Mouse (Mus musculus): Measurements from ENCODE around the gene Gm6040. TPM values are rescaled to one million over a fixed set of nuclear protein-coding genes. Genes with fewer than 3 reads are reported as not detected.

The Gm6040 gene
- not detected in 2 replicates for polyA plus RNA-seq (2015; fragmentation: Nextera tagmentation; extraction: Ambion mirVana)

DNA sequence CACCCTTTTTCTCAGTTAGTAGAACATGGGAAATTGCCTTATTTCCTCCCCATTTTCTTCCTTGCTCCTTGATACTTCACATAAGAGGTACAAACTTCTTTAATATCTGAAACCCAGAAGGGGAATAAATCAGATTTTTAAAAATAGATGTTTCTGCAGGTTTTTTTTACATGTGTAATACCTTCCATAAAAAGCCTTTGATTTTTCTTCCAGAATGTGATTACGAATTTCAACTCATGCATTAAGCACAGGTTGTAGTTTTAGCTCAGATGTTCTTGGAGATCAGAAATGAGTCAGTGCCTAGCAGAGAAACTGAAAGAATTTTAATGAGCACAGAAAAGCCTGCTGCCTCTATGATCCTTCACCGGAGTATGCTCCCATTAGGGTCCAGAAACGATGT lies at the start of gene Gm6040:
TSS of gene Gm6040 (minus strand) at position 101 of the 400 bp plus-strand sequence.
- 73% methylated on average over 3 of the region's 3 CpGs for WGBS
- no peak within 1 kb of the TSS for H3K9ac ChIP-seq (ENCODE audit: low read length)
- TF ChIP-seq CTCF (IDR thresholded peaks at IDR 0.05; ENCODE audit: low read depth): no peak
- TF ChIP-seq EP300 (optimal IDR thresholded peaks at IDR 0.05): no peak
- ATAC-seq (ENCODE audit: low FRiP score, low TSS enrichment) (no peak), DNase-seq (ENCODE audit: low spot score) (no peak)
- H3K36me3 ChIP-seq (ENCODE audit: control insufficient read depth, insufficient read depth, low read length): no peaks in the 10 kb centered on the region
- H3K9me3 ChIP-seq (ENCODE audit: control insufficient read depth, low read length): no peaks in the 10 kb centered on the region
- no peak within 1 kb of the TSS for H3K4me2 ChIP-seq (replicated peaks; ENCODE audit: low read depth)
- H3K27me3 ChIP-seq (ENCODE audit: control insufficient read depth, insufficient read depth, low read length): no peaks in the 10 kb centered on the region
- H3K4me1 ChIP-seq (replicated peaks; ENCODE audit: control insufficient read depth, insufficient read depth): no peaks in the 10 kb centered on the region
- no peak within 1 kb of the TSS for H3K4me3 ChIP-seq (ENCODE audit: low read depth, low read length)
- H3K27ac ChIP-seq (replicated peaks): no peak within 1 kb of the TSS

DNA sequence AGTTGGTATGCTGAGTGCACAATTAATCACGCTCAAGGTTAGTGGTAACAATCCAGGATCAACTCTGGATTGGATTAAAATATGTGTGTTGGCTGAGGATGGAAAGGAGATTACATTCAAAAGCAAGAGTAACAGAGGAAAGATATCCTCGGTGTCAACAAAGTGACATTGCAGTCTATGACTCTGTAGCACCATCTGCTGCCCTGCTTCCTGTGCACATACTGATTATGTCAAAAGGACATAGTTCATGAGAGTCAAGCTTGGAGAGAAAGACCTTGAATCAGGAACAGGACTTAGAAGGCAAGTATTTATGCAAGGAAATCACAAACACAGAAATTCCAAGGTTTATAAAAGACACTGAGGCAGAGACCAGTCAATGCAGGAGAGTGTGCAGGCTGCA lies 42.7 kb upstream of the Gm6040 start:
- H3K4me2 ChIP-seq (replicated peaks; ENCODE audit: low read depth): no peak overlapping the region
- H3K27me3 ChIP-seq (ENCODE audit: control insufficient read depth, insufficient read depth, low read length): no peaks in the 10 kb centered on the region
- H3K36me3 ChIP-seq (ENCODE audit: control insufficient read depth, insufficient read depth, low read length): no peaks in the 10 kb centered on the region
- WGBS: 89% methylated on average over 2 of the region's 2 CpGs
- H3K4me1 ChIP-seq (replicated peaks; ENCODE audit: control insufficient read depth, insufficient read depth): no peaks in the 10 kb centered on the region
- DNase-seq (ENCODE audit: low spot score) (no peak), ATAC-seq (ENCODE audit: low FRiP score, low TSS enrichment) (no peak)
- TF ChIP-seq EP300 (optimal IDR thresholded peaks at IDR 0.05) (no peak), CTCF (IDR thresholded peaks at IDR 0.05; ENCODE audit: low read depth) (no peak)
- H3K9me3 ChIP-seq (ENCODE audit: control insufficient read depth, low read length): no peaks in the 10 kb centered on the region
- no peak overlapping the region for H3K4me3 ChIP-seq (ENCODE audit: low read depth, low read length)
- H3K27ac ChIP-seq (replicated peaks): no peak overlapping the region
- no peak overlapping the region for H3K9ac ChIP-seq (ENCODE audit: low read length)

DNA sequence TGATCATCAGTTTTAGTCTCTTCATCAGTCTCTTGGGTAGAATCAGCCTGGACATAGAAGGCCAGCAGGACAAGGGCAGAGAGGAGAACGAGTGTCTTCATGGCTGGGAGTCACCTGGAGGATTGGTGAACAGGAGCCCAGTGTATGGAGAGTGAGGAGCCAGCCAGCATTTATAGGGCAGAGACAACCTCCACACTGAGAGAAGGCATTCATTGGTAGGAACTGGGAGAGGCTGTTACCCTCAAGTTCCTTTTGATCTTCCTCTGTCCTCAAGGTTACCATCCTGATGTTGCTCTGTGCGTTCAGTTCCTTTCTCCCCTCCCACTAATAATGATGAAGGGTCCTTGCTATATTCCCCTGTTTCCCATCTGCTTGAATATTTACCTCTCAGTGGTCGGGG lies 22.7 kb upstream of the Gm6040 start, which contains the start of gene AY761185:
TSS of gene AY761185 (minus strand) at position 101 of the 400 bp plus-strand sequence.
- WGBS: 70% methylated on average over 3 of the region's 3 CpGs

DNA sequence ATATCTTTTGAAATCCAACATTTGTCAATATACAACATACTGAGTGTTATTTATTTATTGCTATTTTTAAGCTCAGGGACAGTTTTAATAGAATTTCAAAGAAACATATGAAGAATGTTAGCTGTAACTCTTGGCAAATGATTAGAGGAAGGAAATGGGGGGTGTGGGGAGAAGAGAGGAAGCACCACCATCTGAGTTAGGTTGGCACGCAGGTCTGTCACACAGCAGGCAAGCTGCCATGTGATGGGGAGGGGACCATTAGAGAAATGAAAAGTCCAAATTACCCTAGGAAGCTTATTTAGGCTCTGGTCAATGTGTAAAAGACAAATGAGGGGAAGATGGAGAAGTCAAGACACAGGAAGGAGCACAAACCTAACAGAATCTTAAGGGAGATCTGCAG lies 9.6 kb downstream of the Gm6040 start:
- 76% methylated on average over 1 of the region's 1 CpGs for WGBS
- Histone ChIP-seq H3K36me3 (ENCODE audit: control insufficient read depth, insufficient read depth, low read length) (no peaks in the 10 kb centered on the region), H3K27me3 (ENCODE audit: control insufficient read depth, insufficient read depth, low read length) (no peaks in the 10 kb centered on the region), H3K4me2 (replicated peaks; ENCODE audit: low read depth) (no peak overlapping the region), H3K27ac (replicated peaks) (no peak overlapping the region), H3K9me3 (ENCODE audit: control insufficient read depth, low read length) (no peaks in the 10 kb centered on the region), H3K9ac (ENCODE audit: low read length) (no peak overlapping the region), H3K4me3 (ENCODE audit: low read depth, low read length) (no peak overlapping the region), H3K4me1 (replicated peaks; ENCODE audit: control insufficient read depth, insufficient read depth) (no peaks in the 10 kb centered on the region)
- DNase-seq (ENCODE audit: low spot score) (no peak), ATAC-seq (ENCODE audit: low FRiP score, low TSS enrichment) (no peak)
- no peak for TF ChIP-seq CTCF (IDR thresholded peaks at IDR 0.05; ENCODE audit: low read depth)

More for the DNA sequence above, 22.7 kb upstream of the Gm6040 start, which contains the start of gene AY761185:
- DNase-seq (ENCODE audit: low spot score) (no peak), ATAC-seq (ENCODE audit: low FRiP score, low TSS enrichment) (no peak)
- no peak within 1 kb of the TSS for H3K4me3 ChIP-seq (ENCODE audit: low read depth, low read length)
- H3K36me3 ChIP-seq (ENCODE audit: control insufficient read depth, insufficient read depth, low read length): no peaks in the 10 kb centered on the region
- no peak within 1 kb of the TSS for H3K9ac ChIP-seq (ENCODE audit: low read length)
- H3K9me3 ChIP-seq (ENCODE audit: control insufficient read depth, low read length): no peaks in the 10 kb centered on the region
- no peak within 1 kb of the TSS for H3K27ac ChIP-seq (replicated peaks)
- H3K27me3 ChIP-seq (ENCODE audit: control insufficient read depth, insufficient read depth, low read length): no peaks in the 10 kb centered on the region
- no peak within 1 kb of the TSS for H3K4me2 ChIP-seq (replicated peaks; ENCODE audit: low read depth)
- no peaks in the 10 kb centered on the region for H3K4me1 ChIP-seq (replicated peaks; ENCODE audit: control insufficient read depth, insufficient read depth)
- TF ChIP-seq CTCF (IDR thresholded peaks at IDR 0.05; ENCODE audit: low read depth) (no peak), EP300 (optimal IDR thresholded peaks at IDR 0.05) (no peak)

DNA sequence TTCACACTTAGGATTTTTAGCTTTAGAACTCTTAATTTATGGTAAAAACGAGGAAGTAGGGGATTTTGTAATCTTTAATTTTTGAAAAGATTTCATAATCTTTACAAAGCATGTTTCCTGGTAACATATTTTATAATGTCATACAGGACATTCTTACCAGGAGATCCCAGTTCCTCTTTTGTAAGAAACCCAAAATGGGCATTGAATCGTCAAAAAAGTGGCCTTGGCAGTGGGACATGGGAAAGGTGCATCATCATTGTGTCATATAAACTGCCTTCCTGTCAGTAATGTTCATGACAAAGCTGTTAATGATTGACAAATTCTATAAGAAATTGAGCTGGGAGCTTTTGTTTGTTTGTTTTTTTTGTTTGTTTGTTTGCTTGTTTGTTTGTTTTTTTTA lies 13.6 kb downstream of the Gm6040 start:
- H3K4me3 ChIP-seq (ENCODE audit: low read depth, low read length): no peak overlapping the region
- 62% methylated on average over 2 of the region's 2 CpGs for WGBS
- no peaks in the 10 kb centered on the region for H3K9me3 ChIP-seq (ENCODE audit: control insufficient read depth, low read length)
- H3K4me1 ChIP-seq (replicated peaks; ENCODE audit: control insufficient read depth, insufficient read depth): no peaks in the 10 kb centered on the region
- no peak overlapping the region for H3K4me2 ChIP-seq (replicated peaks; ENCODE audit: low read depth)
- H3K27ac ChIP-seq (replicated peaks): no peak overlapping the region
- ATAC-seq (ENCODE audit: low FRiP score, low TSS enrichment): no peak
- no peaks in the 10 kb centered on the region for H3K36me3 ChIP-seq (ENCODE audit: control insufficient read depth, insufficient read depth, low read length)
- TF ChIP-seq CTCF (IDR thresholded peaks at IDR 0.05; ENCODE audit: low read depth) (no peak), EP300 (optimal IDR thresholded peaks at IDR 0.05) (no peak)
- no peaks in the 10 kb centered on the region for H3K27me3 ChIP-seq (ENCODE audit: control insufficient read depth, insufficient read depth, low read length)
- no peak overlapping the region for H3K9ac ChIP-seq (ENCODE audit: low read length)
- no peak for DNase-seq (ENCODE audit: low spot score)

DNA sequence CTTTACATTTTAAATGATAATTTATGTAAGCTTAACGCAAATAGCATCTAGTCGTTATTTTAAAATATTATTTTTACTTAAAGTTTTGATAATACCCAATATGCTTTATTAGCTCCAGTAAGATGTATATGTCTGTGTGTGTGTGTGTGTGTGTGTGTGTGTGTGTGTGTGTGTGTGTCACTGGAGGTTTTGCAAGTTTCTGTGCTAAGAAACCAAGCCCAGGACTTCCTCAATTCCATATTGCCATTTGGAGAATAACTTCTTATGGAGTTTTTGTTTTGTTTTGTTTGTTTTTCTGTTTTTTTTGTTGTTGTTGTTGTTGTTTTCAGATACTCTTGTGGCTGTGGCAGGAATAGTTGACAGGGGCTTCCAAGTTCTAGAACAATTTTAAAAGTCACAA lies 14.8 kb downstream of the Gm6040 start:
- Histone ChIP-seq H3K36me3 (ENCODE audit: control insufficient read depth, insufficient read depth, low read length) (no peaks in the 10 kb centered on the region), H3K4me1 (replicated peaks; ENCODE audit: control insufficient read depth, insufficient read depth) (no peaks in the 10 kb centered on the region), H3K9ac (ENCODE audit: low read length) (no peak overlapping the region), H3K27me3 (ENCODE audit: control insufficient read depth, insufficient read depth, low read length) (no peaks in the 10 kb centered on the region), H3K27ac (replicated peaks) (no peak overlapping the region), H3K4me2 (replicated peaks; ENCODE audit: low read depth) (no peak overlapping the region), H3K9me3 (ENCODE audit: control insufficient read depth, low read length) (no peaks in the 10 kb centered on the region), H3K4me3 (ENCODE audit: low read depth, low read length) (no peak overlapping the region)
- TF ChIP-seq EP300 (optimal IDR thresholded peaks at IDR 0.05): no peak
- no peak for TF ChIP-seq CTCF (IDR thresholded peaks at IDR 0.05; ENCODE audit: low read depth)
- no peak for DNase-seq (ENCODE audit: low spot score)
- no peak for ATAC-seq (ENCODE audit: low FRiP score, low TSS enrichment)
- 90% methylated on average over 2 of the region's 2 CpGs for WGBS
